Mouse (Mus musculus): Measurements from ENCODE around the gene Gm28044. TPM values are rescaled to one million over a fixed set of nuclear protein-coding genes. Genes with fewer than 3 reads are reported as not detected.
"Not testable (repeated sequence)": the region's sequence is repeated elsewhere in the genome, so short reads cannot be mapped to it uniquely, and the experiment has no call there.

Gene Gm28044
- polyA plus RNA-seq (2014; fragmentation: Nextera tagmentation; extraction: Ambion mirVana) = not detected in 2 replicates

GRCm38 (mm10) chr13:67360131-67360744, at the start of gene Gm28044, which contains the start of gene Zfp953:
Gene Gm28044, minus strand, starts transcription at chr13:67360536.
Gene Zfp953, minus strand, starts transcription at chr13:67360605.
- Histone ChIP-seq H3K27ac (ENCODE audit: low read depth, low read length) (no peak within 1 kb of the TSS), H3K4me1 (ENCODE audit: control insufficient read depth, insufficient read depth, low read length) (no peaks in the 10 kb centered on the region), H3K4me3 (ENCODE audit: low read length) (peak within 1 kb of the TSS; percentile 81), H3K27me3 (ENCODE audit: control insufficient read depth, insufficient read depth, low read length) (no peaks in the 10 kb centered on the region), H3K9me3 (ENCODE audit: control insufficient read depth, low read length) (no peaks in the 10 kb centered on the region), H3K4me2 (replicated peaks; ENCODE audit: low read depth, low read length) (peak within 1 kb of the TSS; percentile 69), H3K36me3 (ENCODE audit: control insufficient read depth, insufficient read depth, low read length) (no peaks in the 10 kb centered on the region), H3K9ac (ENCODE audit: low read depth, low read length) (peak within 1 kb of the TSS; percentile 74)
- peak; percentile 93 for ATAC-seq (ENCODE audit: low FRiP score, low TSS enrichment)
- under 1% methylated on average over 15 of the region's 15 CpGs for WGBS

DNA sequence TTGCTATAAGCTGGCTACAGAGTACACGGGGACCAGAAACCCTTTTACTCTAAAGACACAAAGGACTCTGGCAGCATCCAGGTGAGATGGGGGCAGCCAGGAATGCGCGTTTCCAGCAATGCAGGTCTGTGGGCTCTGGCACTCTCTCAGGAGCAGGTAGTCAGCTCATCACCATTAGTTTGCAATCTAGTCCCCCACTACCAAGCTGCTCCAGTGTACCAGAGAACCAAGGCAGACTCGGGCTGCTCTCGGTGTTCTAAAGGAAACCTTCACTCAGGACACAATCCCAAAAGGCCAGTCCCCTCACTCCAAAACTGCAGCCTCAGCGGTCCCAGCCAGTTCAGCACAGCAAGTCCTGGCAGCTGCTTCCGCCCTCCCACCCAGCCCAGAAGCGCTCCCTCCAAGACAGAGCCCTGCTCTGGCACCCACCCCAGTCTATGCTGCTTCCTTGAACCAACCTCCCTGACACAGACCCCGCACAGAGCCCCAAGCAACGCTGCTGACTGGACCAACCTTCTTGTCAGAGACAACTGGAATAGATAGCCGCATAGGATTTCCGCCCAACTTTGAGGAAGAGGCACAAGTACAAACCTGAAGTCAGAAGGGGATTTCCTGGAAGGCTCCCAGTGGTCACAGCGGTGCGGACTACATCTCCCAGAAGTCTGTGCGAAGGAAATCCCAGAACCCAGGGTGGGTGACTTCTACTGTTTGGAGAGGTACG, 39.0 kb upstream of the Gm28044 start, which contains the start of gene Zfp429:
Gene Zfp429 (minus strand): TSS at position 637 of the 721 bp plus-strand sequence.
- not testable (repeated sequence) for H3K27ac ChIP-seq (ENCODE audit: low read depth, low read length); H3K27me3 ChIP-seq (ENCODE audit: control insufficient read depth, insufficient read depth, low read length); H3K36me3 ChIP-seq (ENCODE audit: control insufficient read depth, insufficient read depth, low read length); H3K9me3 ChIP-seq (ENCODE audit: control insufficient read depth, low read length); H3K4me1 ChIP-seq (ENCODE audit: control insufficient read depth, insufficient read depth, low read length)
- peak within 1 kb of the TSS; percentile 58 for H3K4me3 ChIP-seq (ENCODE audit: low read length)
- peak; percentile 97 for ATAC-seq (ENCODE audit: low FRiP score, low TSS enrichment)
- 2% methylated on average over 14 of the region's 16 CpGs for WGBS
- peak within 1 kb of the TSS; percentile 57; the same call in 1 of the 2 replicates for H3K9ac ChIP-seq (ENCODE audit: low read depth, low read length)
- H3K4me2 ChIP-seq (replicated peaks; ENCODE audit: low read depth, low read length) = peak within 1 kb of the TSS; percentile 46

DNA sequence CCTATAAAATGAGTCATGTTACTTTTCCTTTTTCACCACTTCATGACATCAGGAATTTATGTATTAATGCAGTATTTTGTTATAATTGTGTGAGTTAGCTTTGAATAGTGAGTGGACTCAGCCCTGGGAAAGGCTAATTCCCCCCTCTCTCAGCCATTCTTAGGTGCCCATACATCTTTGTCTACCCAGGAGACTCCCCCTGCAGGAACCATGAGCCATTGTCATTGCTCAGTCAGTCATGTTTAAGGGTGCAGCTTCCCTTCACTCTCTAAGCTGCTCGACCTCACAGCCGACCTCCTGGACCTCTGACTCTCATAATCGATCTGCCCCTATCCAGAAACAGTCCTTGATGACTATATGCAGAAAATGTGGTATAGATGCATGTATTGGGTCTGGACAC, 15.9 kb upstream of the Gm28044 start:
- H3K4me3 ChIP-seq (ENCODE audit: low read length); H3K4me2 ChIP-seq (replicated peaks; ENCODE audit: low read depth, low read length); H3K4me1 ChIP-seq (ENCODE audit: control insufficient read depth, insufficient read depth, low read length); H3K27me3 ChIP-seq (ENCODE audit: control insufficient read depth, insufficient read depth, low read length); H3K9me3 ChIP-seq (ENCODE audit: control insufficient read depth, low read length); H3K36me3 ChIP-seq (ENCODE audit: control insufficient read depth, insufficient read depth, low read length); H3K9ac ChIP-seq (ENCODE audit: low read depth, low read length); H3K27ac ChIP-seq (ENCODE audit: low read depth, low read length): not testable (repeated sequence)
- 84% methylated on average over 3 of the region's 3 CpGs for WGBS
- ATAC-seq (ENCODE audit: low FRiP score, low TSS enrichment) = 0 out of 2 replicates have a peak, but pooled peaks have one; percentile 22

DNA sequence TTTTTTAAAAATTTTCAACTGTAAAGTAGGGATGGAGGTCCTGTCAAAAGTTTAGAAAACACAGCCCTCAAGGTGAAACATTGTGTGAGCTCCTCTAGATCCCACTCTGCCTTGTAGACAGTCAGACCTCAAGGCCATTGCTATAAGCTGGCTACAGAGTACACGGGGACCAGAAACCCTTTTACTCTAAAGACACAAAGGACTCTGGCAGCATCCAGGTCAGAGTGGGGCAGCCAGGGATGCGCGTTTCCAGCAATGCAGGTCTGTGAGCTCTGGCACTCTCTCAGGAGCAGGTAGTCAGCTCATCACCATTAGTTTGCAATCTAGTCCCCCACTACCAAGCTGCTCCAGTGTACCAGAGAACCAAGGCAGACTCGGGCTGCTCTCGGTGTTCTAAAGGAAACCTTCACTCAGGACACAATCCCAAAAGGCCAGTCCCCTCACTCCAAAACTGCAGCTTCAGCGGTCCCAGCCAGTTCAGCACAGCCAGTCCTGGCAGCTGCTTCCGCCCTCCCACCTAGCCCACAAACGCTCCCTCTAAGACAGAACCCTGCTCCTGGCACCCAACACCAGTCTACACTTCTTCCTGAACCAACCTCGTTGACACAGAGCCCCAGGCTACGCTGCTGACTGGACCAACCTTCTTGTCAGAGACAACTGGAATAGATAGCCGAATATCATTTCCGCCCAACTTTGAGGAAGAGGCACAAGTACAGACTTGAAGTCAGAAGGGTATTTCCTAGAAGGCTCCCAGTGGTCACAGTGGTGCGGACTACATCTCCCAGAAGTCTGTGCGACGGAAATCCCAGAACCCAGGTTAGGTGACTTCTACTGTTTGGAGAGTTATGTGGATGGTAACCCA, 14.9 kb upstream of the Gm28044 start, which contains the start of the genes Gm28041 and Zfp456:
Gene Gm28041 (minus strand): TSS at position 684 of the 862 bp plus-strand sequence.
Gene Zfp456 (minus strand): TSS at position 761 of the 862 bp plus-strand sequence.
- WGBS = 15% methylated on average over 13 of the region's 15 CpGs
- Histone ChIP-seq H3K4me3 (ENCODE audit: low read length) (peak within 1 kb of the TSS; percentile 49), H3K9ac (ENCODE audit: low read depth, low read length) (peak within 1 kb of the TSS; percentile 37; the same call in 1 of the 2 replicates), H3K4me2 (replicated peaks; ENCODE audit: low read depth, low read length) (peak within 1 kb of the TSS; percentile 46)
- H3K4me1 ChIP-seq (ENCODE audit: control insufficient read depth, insufficient read depth, low read length); H3K27me3 ChIP-seq (ENCODE audit: control insufficient read depth, insufficient read depth, low read length); H3K36me3 ChIP-seq (ENCODE audit: control insufficient read depth, insufficient read depth, low read length); H3K9me3 ChIP-seq (ENCODE audit: control insufficient read depth, low read length); H3K27ac ChIP-seq (ENCODE audit: low read depth, low read length): not testable (repeated sequence)
- peak; percentile 97 for ATAC-seq (ENCODE audit: low FRiP score, low TSS enrichment)

DNA sequence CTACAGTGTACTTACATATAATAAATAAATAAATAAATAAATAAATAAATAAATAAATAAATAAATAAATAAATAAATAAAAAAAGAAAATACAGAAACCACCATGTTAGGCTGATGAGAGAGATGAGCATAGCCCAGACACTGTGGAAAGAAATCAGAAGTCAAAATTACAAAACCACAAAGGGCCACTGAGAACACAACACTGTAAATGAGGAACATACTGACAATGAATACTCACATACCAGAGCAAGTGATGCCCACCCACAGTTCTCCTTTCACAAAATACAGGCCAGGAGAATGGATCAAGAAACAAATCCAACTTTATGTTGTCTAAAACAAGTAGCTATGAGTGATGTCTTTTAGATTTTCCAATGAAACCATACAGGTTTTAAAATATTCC, 8.5 kb downstream of the Gm28044 start:
- no peak overlapping the region for H3K4me3 ChIP-seq (ENCODE audit: low read length)
- no peak overlapping the region for H3K4me2 ChIP-seq (replicated peaks; ENCODE audit: low read depth, low read length)
- no peaks in the 10 kb centered on the region for H3K4me1 ChIP-seq (ENCODE audit: control insufficient read depth, insufficient read depth, low read length)
- H3K9ac ChIP-seq (ENCODE audit: low read depth, low read length) = no peak overlapping the region
- ATAC-seq (ENCODE audit: low FRiP score, low TSS enrichment) = no peak
- H3K27ac ChIP-seq (ENCODE audit: low read depth, low read length) = no peak overlapping the region
- H3K27me3 ChIP-seq (ENCODE audit: control insufficient read depth, insufficient read depth, low read length) = no peaks in the 10 kb centered on the region
- no peaks in the 10 kb centered on the region for H3K36me3 ChIP-seq (ENCODE audit: control insufficient read depth, insufficient read depth, low read length)
- no peaks in the 10 kb centered on the region for H3K9me3 ChIP-seq (ENCODE audit: control insufficient read depth, low read length)

DNA sequence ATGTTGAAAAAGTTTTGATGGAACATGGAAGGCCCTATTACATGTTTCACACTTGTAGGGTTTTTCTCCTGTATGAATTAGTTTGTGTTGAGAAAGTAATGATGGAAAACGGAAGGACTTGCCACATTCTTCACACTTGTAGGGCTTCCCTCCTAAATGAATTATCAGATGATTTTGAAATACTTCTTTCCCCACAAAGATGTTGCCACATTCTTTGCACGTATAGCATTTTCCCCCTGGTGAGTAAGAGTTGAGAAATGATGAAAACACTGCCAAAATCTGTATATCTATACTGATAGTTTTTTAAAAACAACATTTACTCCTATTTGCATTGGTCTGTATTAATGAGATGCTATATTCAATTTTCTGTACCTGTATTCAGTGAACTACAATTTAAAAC, 16.9 kb downstream of the Gm28044 start:
- no peak for ATAC-seq (ENCODE audit: low FRiP score, low TSS enrichment)
- WGBS = 90% methylated on average over 2 of the region's 2 CpGs
- Histone ChIP-seq H3K27ac (ENCODE audit: low read depth, low read length) (no peak overlapping the region), H3K36me3 (ENCODE audit: control insufficient read depth, insufficient read depth, low read length) (no peaks in the 10 kb centered on the region; the same call in 1 of the 2 replicates), H3K9me3 (ENCODE audit: control insufficient read depth, low read length) (no peaks in the 10 kb centered on the region), H3K9ac (ENCODE audit: low read depth, low read length) (no peak overlapping the region), H3K27me3 (ENCODE audit: control insufficient read depth, insufficient read depth, low read length) (no peaks in the 10 kb centered on the region), H3K4me3 (ENCODE audit: low read length) (no peak overlapping the region), H3K4me2 (replicated peaks; ENCODE audit: low read depth, low read length) (no peak overlapping the region), H3K4me1 (ENCODE audit: control insufficient read depth, insufficient read depth, low read length) (no peaks in the 10 kb centered on the region)

GRCm38 (mm10) chr13:67332877-67333276, 27.5 kb downstream of the Gm28044 start:
- no peaks in the 10 kb centered on the region for H3K36me3 ChIP-seq (ENCODE audit: control insufficient read depth, insufficient read depth, low read length)
- 69% methylated on average over 1 of the region's 1 CpGs for WGBS
- no peaks in the 10 kb centered on the region for H3K4me1 ChIP-seq (ENCODE audit: control insufficient read depth, insufficient read depth, low read length)
- ATAC-seq (ENCODE audit: low FRiP score, low TSS enrichment) = peak; percentile 21; the same call in 1 of the 2 replicates
- H3K4me3 ChIP-seq (ENCODE audit: low read length) = peak overlapping the region; percentile 58
- peak overlapping the region; percentile 67 for H3K4me2 ChIP-seq (replicated peaks; ENCODE audit: low read depth, low read length)
- H3K9ac ChIP-seq (ENCODE audit: low read depth, low read length) = peak overlapping the region; percentile 62
- H3K27me3 ChIP-seq (ENCODE audit: control insufficient read depth, insufficient read depth, low read length) = no peaks in the 10 kb centered on the region
- no peaks in the 10 kb centered on the region for H3K9me3 ChIP-seq (ENCODE audit: control insufficient read depth, low read length)
- no peak overlapping the region for H3K27ac ChIP-seq (ENCODE audit: low read depth, low read length)

- H3K27ac ChIP-seq (ENCODE audit: low read depth, low read length) = no peak within 1 kb of the TSS
- no peaks in the 10 kb centered on the region for H3K4me1 ChIP-seq (ENCODE audit: control insufficient read depth, insufficient read depth, low read length)
- peak; percentile 95 for ATAC-seq (ENCODE audit: low FRiP score, low TSS enrichment)
- WGBS = 15% methylated on average over 17 of the region's 17 CpGs
- H3K9ac ChIP-seq (ENCODE audit: low read depth, low read length) = peak within 1 kb of the TSS; percentile 62
- peak within 1 kb of the TSS; percentile 67 for H3K4me2 ChIP-seq (replicated peaks; ENCODE audit: low read depth, low read length)
- no peaks in the 10 kb centered on the region for H3K9me3 ChIP-seq (ENCODE audit: control insufficient read depth, low read length)
- H3K27me3 ChIP-seq (ENCODE audit: control insufficient read depth, insufficient read depth, low read length) = no peaks in the 10 kb centered on the region
- H3K4me3 ChIP-seq (ENCODE audit: low read length) = peak within 1 kb of the TSS; percentile 58
- no peaks in the 10 kb centered on the region for H3K36me3 ChIP-seq (ENCODE audit: control insufficient read depth, insufficient read depth, low read length)
These were observed 28.2 kb downstream of the Gm28044 start, which contains the start of gene Zfp595 for GRCm38 (mm10) chr13:67332019-67332724. Gene Zfp595, minus strand, starts transcription at chr13:67332570.
